Mouse (Mus musculus) limb, embryonic 13.5 days (tissue): Measurements from ENCODE around the gene Cpsf6. TPM values are rescaled to one million over a fixed set of nuclear protein-coding genes. Genes with fewer than 3 reads are reported as not detected.

ENCODE experiments used
- ATAC-seq: fragments of 200-750 bp; cut with Nextera tagmentation; 2 replicates; pipeline ENCODE4 v1.8.0; 2017; ENCODE audit warnings: low read depth, moderate number of reproducible peaks, moderate TSS enrichment; ENCODE audit not compliant: low FRiP score
- H3K27ac ChIP-seq: fragments of 300-500 bp; sonication (generic); 2 replicates; pipeline ENCODE4 v1.5.1; 2015; ENCODE audit warnings: inconsistent platforms, mild to moderate bottlenecking, moderate library complexity
- H3K27me3 ChIP-seq: fragments of 300-500 bp; sonication (generic); 2 replicates; pipeline ENCODE4 v1.6.1; 2015; ENCODE audit warnings: mild to moderate bottlenecking, inconsistent platforms
- H3K36me3 ChIP-seq: fragments of 300-500 bp; sonication (generic); 2 replicates; pipeline ENCODE4 v1.6.1; 2015; ENCODE audit warnings: inconsistent platforms, mild to moderate bottlenecking, moderate library complexity
- H3K4me1 ChIP-seq: fragments of 300-500 bp; sonication (generic); 2 replicates; pipeline ENCODE4 v1.6.1; 2015; ENCODE audit warnings: inconsistent platforms
- H3K4me2 ChIP-seq: fragments of 300-500 bp; sonication (generic); replicated peaks from 2 replicates; pipeline ENCODE4 v1.6.1; 2015; ENCODE audit warnings: inconsistent platforms, mild to moderate bottlenecking, moderate library complexity
- H3K4me3 ChIP-seq: fragments of 300-500 bp; sonication (generic); 2 replicates; pipeline ENCODE4 v1.5.1; 2015; ENCODE audit warnings: moderate library complexity, mild to moderate bottlenecking, inconsistent platforms
- H3K9ac ChIP-seq: fragments of 300-500 bp; sonication (generic); 2 replicates; pipeline ENCODE4 v1.6.1; 2015; ENCODE audit warnings: mild to moderate bottlenecking, inconsistent platforms
- H3K9me3 ChIP-seq: fragments of 300-500 bp; sonication (generic); 2 replicates; pipeline ENCODE4 v1.6.1; 2016; ENCODE audit warnings: inconsistent platforms
- WGBS: fragments of 180-500 bp; shearing (Covaris S2); methylation state at CpG from one replicate; pipeline ENCODE4 v1.1.7; 2015; 5-methylcytosine and 5-hydroxymethylcytosine counted together
- polyA plus RNA-seq: library from polyadenylated mRNA; unstranded; fragments of >200 nt; fragmentation: Nextera tagmentation; extraction: Ambion mirVana; gene quantifications from 2 replicates; pipeline ENCODE4 v1.2.1, GENCODE M21; 2015

Cpsf6 gene
- polyA plus RNA-seq, 1 experiment from 2014 or later, result 191 TPM

- no peaks in the 10 kb centered on the region for H3K27me3 ChIP-seq
- 98% methylated on average over 5 of the region's 5 CpGs for WGBS
- ATAC-seq, result no peak
- no peaks in the 10 kb centered on the region for H3K36me3 ChIP-seq
- no peak overlapping the region for H3K27ac ChIP-seq
- no peak overlapping the region for H3K9ac ChIP-seq
- no peak overlapping the region for H3K4me3 ChIP-seq
- H3K9me3 ChIP-seq, result no peaks in the 10 kb centered on the region
- no peak overlapping the region for H3K4me2 ChIP-seq
- H3K4me1 ChIP-seq, result no peaks in the 10 kb centered on the region
Measured at GRCm38 (mm10) chr10:117322630-117323029, 57.2 kb downstream of the Cpsf6 start.

GRCm38 (mm10) chr10:117320571-117320981, 59.2 kb downstream of the Cpsf6 start:
- WGBS, result 85% methylated on average over 3 of the region's 3 CpGs
- H3K4me3 ChIP-seq, result no peak overlapping the region
- H3K4me1 ChIP-seq, result no peaks in the 10 kb centered on the region
- no peaks in the 10 kb centered on the region for H3K36me3 ChIP-seq
- no peaks in the 10 kb centered on the region for H3K9me3 ChIP-seq
- H3K27me3 ChIP-seq, result no peaks in the 10 kb centered on the region
- no peak overlapping the region for H3K9ac ChIP-seq
- H3K27ac ChIP-seq, result no peak overlapping the region
- H3K4me2 ChIP-seq, result no peak overlapping the region
- no peak for ATAC-seq

- no peaks in the 10 kb centered on the region for H3K4me1 ChIP-seq
- no peaks in the 10 kb centered on the region for H3K27me3 ChIP-seq
- no peak for ATAC-seq
- WGBS, result 94% methylated on average over 11 of the region's 11 CpGs
- H3K4me3 ChIP-seq, result no peak overlapping the region
- H3K36me3 ChIP-seq, result no peaks in the 10 kb centered on the region
- no peak overlapping the region for H3K27ac ChIP-seq
- H3K4me2 ChIP-seq, result no peak overlapping the region
- H3K9ac ChIP-seq, result no peak overlapping the region
- no peaks in the 10 kb centered on the region for H3K9me3 ChIP-seq
Measured at GRCm38 (mm10) chr10:117316391-117316790, 63.4 kb downstream of the Cpsf6 start.

- no peaks in the 10 kb centered on the region for H3K4me1 ChIP-seq
- WGBS, result 89% methylated on average over 2 of the region's 2 CpGs
- H3K27me3 ChIP-seq, result no peaks in the 10 kb centered on the region
Measured at GRCm38 (mm10) chr10:117313133-117313532, 66.7 kb downstream of the Cpsf6 start.

GRCm38 (mm10) chr10:117312168-117312567, 67.6 kb downstream of the Cpsf6 start:
- H3K4me3 ChIP-seq, result no peak overlapping the region
- H3K36me3 ChIP-seq, result no peaks in the 10 kb centered on the region
- no peaks in the 10 kb centered on the region for H3K9me3 ChIP-seq
- no peak for ATAC-seq
- no peaks in the 10 kb centered on the region for H3K27me3 ChIP-seq
- WGBS, result 77% methylated on average over 8 of the region's 8 CpGs
- no peak overlapping the region for H3K4me2 ChIP-seq
- no peak overlapping the region for H3K27ac ChIP-seq
- no peak overlapping the region for H3K9ac ChIP-seq
- no peaks in the 10 kb centered on the region for H3K4me1 ChIP-seq

More at GRCm38 (mm10) chr10:117313133-117313532, 66.7 kb downstream of the Cpsf6 start:
- ATAC-seq, result no peak
- Histone ChIP-seq H3K36me3 (no peaks in the 10 kb centered on the region), H3K4me2 (no peak overlapping the region), H3K4me3 (no peak overlapping the region), H3K9me3 (no peaks in the 10 kb centered on the region), H3K27ac (no peak overlapping the region), H3K9ac (no peak overlapping the region)

GRCm38 (mm10) chr10:117304371-117304770, 75.4 kb downstream of the Cpsf6 start:
- Histone ChIP-seq H3K9ac (no peak overlapping the region), H3K4me3 (no peak overlapping the region), H3K27ac (no peak overlapping the region), H3K36me3 (no peaks in the 10 kb centered on the region), H3K4me1 (no peaks in the 10 kb centered on the region), H3K9me3 (no peaks in the 10 kb centered on the region), H3K27me3 (no peaks in the 10 kb centered on the region), H3K4me2 (no peak overlapping the region)
- no peak for ATAC-seq
- WGBS, result 89% methylated on average over 5 of the region's 5 CpGs

GRCm38 (mm10) chr10:117301688-117302087, 78.1 kb downstream of the Cpsf6 start:
- H3K27me3 ChIP-seq, result no peaks in the 10 kb centered on the region
- 89% methylated on average over 1 of the region's 1 CpGs for WGBS
- no peak for ATAC-seq

GRCm38 (mm10) chr10:117299901-117300520, 79.8 kb downstream of the Cpsf6 start:
- H3K4me1 ChIP-seq, result no peaks in the 10 kb centered on the region; the same call in 1 of the 2 replicates
- no peaks in the 10 kb centered on the region for H3K36me3 ChIP-seq
- H3K4me2 ChIP-seq, result no peak overlapping the region
- no peak overlapping the region for H3K9ac ChIP-seq
- no peaks in the 10 kb centered on the region for H3K9me3 ChIP-seq
- H3K27ac ChIP-seq, result no peak overlapping the region
- WGBS, result 74% methylated on average over 5 of the region's 5 CpGs
- H3K4me3 ChIP-seq, result no peak overlapping the region
- H3K27me3 ChIP-seq, result no peaks in the 10 kb centered on the region
- ATAC-seq, result no peak

More at GRCm38 (mm10) chr10:117301688-117302087, 78.1 kb downstream of the Cpsf6 start:
- Histone ChIP-seq H3K4me1 (no peaks in the 10 kb centered on the region), H3K27ac (no peak overlapping the region), H3K9ac (no peak overlapping the region), H3K4me2 (no peak overlapping the region), H3K9me3 (no peaks in the 10 kb centered on the region), H3K4me3 (no peak overlapping the region), H3K36me3 (no peaks in the 10 kb centered on the region)

GRCm38 (mm10) chr10:117299106-117299505, 80.7 kb downstream of the Cpsf6 start:
- H3K4me2 ChIP-seq, result no peak overlapping the region
- ATAC-seq, result no peak

GRCm38 (mm10) chr10:117298336-117298735, 81.5 kb downstream of the Cpsf6 start:
- Histone ChIP-seq H3K9ac (no peak overlapping the region), H3K9me3 (no peaks in the 10 kb centered on the region), H3K36me3 (no peaks in the 10 kb centered on the region), H3K4me2 (no peak overlapping the region), H3K4me3 (no peak overlapping the region), H3K4me1 (no peaks in the 10 kb centered on the region; the same call in 1 of the 2 replicates), H3K27me3 (no peaks in the 10 kb centered on the region), H3K27ac (no peak overlapping the region)
- 82% methylated on average over 6 of the region's 6 CpGs for WGBS
- no peak for ATAC-seq

More at GRCm38 (mm10) chr10:117299106-117299505, 80.7 kb downstream of the Cpsf6 start:
- WGBS, result 72% methylated on average over 4 of the region's 4 CpGs
- Histone ChIP-seq H3K4me3 (no peak overlapping the region), H3K9ac (no peak overlapping the region), H3K27ac (no peak overlapping the region), H3K36me3 (no peaks in the 10 kb centered on the region), H3K9me3 (no peaks in the 10 kb centered on the region), H3K27me3 (no peaks in the 10 kb centered on the region), H3K4me1 (no peaks in the 10 kb centered on the region; the same call in 1 of the 2 replicates)

Other genes starting within 250 kb of the Cpsf6 start
- 21.8 and 22.6 TPM in 2 replicates for gene Frs2, start 231.5 kb downstream of the Cpsf6 start, polyA plus RNA-seq
- 72.5 and 89.3 TPM in 2 replicates for gene Yeats4, start 155.5 kb downstream of the Cpsf6 start, polyA plus RNA-seq
- not detected in 2 replicates for gene 9530003J23Rik, start 141.3 kb downstream of the Cpsf6 start, polyA plus RNA-seq
- gene Lyz2, start 97.7 kb downstream of the Cpsf6 start, polyA plus RNA-seq, result 30.2 and 32.0 TPM in 2 replicates
- 0.11 TPM in 1 of 2 replicates, not detected in the other for gene Lyz1, start 87.1 kb downstream of the Cpsf6 start, polyA plus RNA-seq
- gene Cpm, start 249.5 kb upstream of the Cpsf6 start, polyA plus RNA-seq, result 40.5 and 42.8 TPM in 2 replicates